Mouse (Mus musculus) forebrain, embryonic 15.5 days (tissue): ENCODE results near the gene 3110009E18Rik. TPM values are rescaled to one million over a fixed set of nuclear protein-coding genes. Genes with fewer than 3 reads are reported as not detected.

ENCODE experiments used
- ATAC-seq: fragments of 200-750 bp; cut with Nextera tagmentation; replicated peaks from 2 replicates; pipeline ENCODE4 v1.8.0; 2017; ENCODE audit warnings: mild to moderate bottlenecking, moderate TSS enrichment, moderate library complexity
- H3K27ac ChIP-seq: fragments of 300-500 bp; sonication (generic); replicated peaks from 2 replicates; pipeline ENCODE4 v1.5.1; 2015; ENCODE audit warnings: mild to moderate bottlenecking, inconsistent platforms
- H3K27me3 ChIP-seq: fragments of 300-500 bp; sonication (generic); 2 replicates; pipeline ENCODE4 v1.6.1; 2015; ENCODE audit warnings: inconsistent platforms
- H3K36me3 ChIP-seq: fragments of 300-500 bp; sonication (generic); 2 replicates; pipeline ENCODE4 v1.6.1; 2015; ENCODE audit warnings: mild to moderate bottlenecking, inconsistent platforms
- H3K4me1 ChIP-seq: fragments of 300-500 bp; sonication (generic); 2 replicates; pipeline ENCODE4 v1.6.1; 2015; ENCODE audit warnings: inconsistent platforms
- H3K4me2 ChIP-seq: fragments of 300-500 bp; sonication (generic); replicated peaks from 2 replicates; pipeline ENCODE4 v1.6.1; 2015; ENCODE audit warnings: mild to moderate bottlenecking, inconsistent platforms
- H3K4me3 ChIP-seq: fragments of 300-500 bp; sonication (generic); 2 replicates; pipeline ENCODE4 v1.5.1; 2015; ENCODE audit warnings: mild to moderate bottlenecking, inconsistent platforms
- H3K9ac ChIP-seq: fragments of 300-500 bp; sonication (generic); replicated peaks from 2 replicates; pipeline ENCODE4 v1.6.1; 2015; ENCODE audit warnings: mild to moderate bottlenecking, inconsistent platforms
- H3K9me3 ChIP-seq: fragments of 300-500 bp; sonication (generic); 2 replicates; pipeline ENCODE4 v1.6.1; 2016; ENCODE audit warnings: inconsistent platforms
- WGBS: fragments of 180-500 bp; shearing (Covaris S2); methylation state at CpG from one replicate; pipeline ENCODE4 v1.1.7; 2015; ENCODE audit warnings: mixed read lengths; 5-methylcytosine and 5-hydroxymethylcytosine counted together
- polyA plus RNA-seq: library from polyadenylated mRNA; unstranded; fragments of >200 nt; fragmentation: Nextera tagmentation; extraction: Ambion mirVana; gene quantifications from 2 replicates; pipeline ENCODE4 v1.2.1, GENCODE M21; 2015

3110009E18Rik gene
- polyA plus RNA-seq, 1 experiment from 2014 or later = 26.0 TPM

- 73% methylated on average over 1 of the region's 1 CpGs for WGBS
- no peaks in the 10 kb centered on the region for H3K9me3 ChIP-seq
- no peak overlapping the region for H3K27ac ChIP-seq
Observed at GRCm38 (mm10) chr1:120162616-120163015, 41.6 kb downstream of the 3110009E18Rik start.

GRCm38 (mm10) chr1:120168016-120168415 lies 47.0 kb downstream of the 3110009E18Rik start:
- Histone ChIP-seq H3K36me3 (no peaks in the 10 kb centered on the region), H3K4me2 (no peak overlapping the region), H3K27ac (no peak overlapping the region), H3K9me3 (no peaks in the 10 kb centered on the region), H3K27me3 (no peaks in the 10 kb centered on the region), H3K9ac (no peak overlapping the region), H3K4me3 (no peak overlapping the region), H3K4me1 (no peaks in the 10 kb centered on the region)
- ATAC-seq = no peak
- 74% methylated on average over 4 of the region's 4 CpGs for WGBS

More at GRCm38 (mm10) chr1:120162616-120163015, 41.6 kb downstream of the 3110009E18Rik start:
- Histone ChIP-seq H3K36me3 (no peaks in the 10 kb centered on the region), H3K4me3 (no peak overlapping the region), H3K4me1 (no peaks in the 10 kb centered on the region), H3K9ac (no peak overlapping the region), H3K27me3 (no peaks in the 10 kb centered on the region), H3K4me2 (no peak overlapping the region)
- no peak for ATAC-seq

GRCm38 (mm10) chr1:120168674-120169073 lies 47.7 kb downstream of the 3110009E18Rik start:
- H3K9me3 ChIP-seq = no peaks in the 10 kb centered on the region
- 92% methylated on average over 7 of the region's 7 CpGs for WGBS
- H3K9ac ChIP-seq = no peak overlapping the region
- no peak overlapping the region for H3K4me2 ChIP-seq
- H3K36me3 ChIP-seq = no peaks in the 10 kb centered on the region
- no peak overlapping the region for H3K27ac ChIP-seq
- ATAC-seq = no peak
- H3K27me3 ChIP-seq = no peaks in the 10 kb centered on the region
- H3K4me1 ChIP-seq = no peaks in the 10 kb centered on the region
- no peak overlapping the region for H3K4me3 ChIP-seq

- WGBS = 89% methylated on average over 7 of the region's 7 CpGs
- no peaks in the 10 kb centered on the region for H3K36me3 ChIP-seq
- H3K27me3 ChIP-seq = no peaks in the 10 kb centered on the region
Observed at GRCm38 (mm10) chr1:120170307-120170706, 49.3 kb downstream of the 3110009E18Rik start.

GRCm38 (mm10) chr1:120171819-120172521 lies 51.0 kb downstream of the 3110009E18Rik start:
- ATAC-seq = peak; percentile 77
- Histone ChIP-seq H3K4me1 (peaks cover 9% of the 10 kb centered on the region; the same call in 1 of the 2 replicates), H3K9ac (no peak overlapping the region), H3K9me3 (no peaks in the 10 kb centered on the region), H3K27me3 (no peaks in the 10 kb centered on the region), H3K36me3 (no peaks in the 10 kb centered on the region), H3K4me2 (no peak overlapping the region), H3K27ac (no peak overlapping the region), H3K4me3 (no peak overlapping the region)
- 57% methylated on average over 5 of the region's 5 CpGs for WGBS

More at GRCm38 (mm10) chr1:120170307-120170706, 49.3 kb downstream of the 3110009E18Rik start:
- Histone ChIP-seq H3K9ac (no peak overlapping the region), H3K27ac (no peak overlapping the region), H3K4me1 (no peaks in the 10 kb centered on the region), H3K9me3 (no peaks in the 10 kb centered on the region), H3K4me2 (no peak overlapping the region), H3K4me3 (no peak overlapping the region)
- ATAC-seq = no peak

- ATAC-seq = no peak
- H3K4me3 ChIP-seq = no peak overlapping the region
- H3K4me2 ChIP-seq = no peak overlapping the region
- H3K27ac ChIP-seq = no peak overlapping the region
- 90% methylated on average over 4 of the region's 4 CpGs for WGBS
- no peaks in the 10 kb centered on the region for H3K27me3 ChIP-seq
- no peaks in the 10 kb centered on the region for H3K36me3 ChIP-seq
- H3K9ac ChIP-seq = no peak overlapping the region
- peaks cover 9% of the 10 kb centered on the region; the same call in 1 of the 2 replicates for H3K4me1 ChIP-seq
- no peaks in the 10 kb centered on the region for H3K9me3 ChIP-seq
Observed at GRCm38 (mm10) chr1:120174991-120175390, 54.0 kb downstream of the 3110009E18Rik start.

GRCm38 (mm10) chr1:120176313-120176712 lies 55.3 kb downstream of the 3110009E18Rik start:
- H3K4me3 ChIP-seq = no peak overlapping the region
- H3K27ac ChIP-seq = no peak overlapping the region
- peaks cover 9% of the 10 kb centered on the region; the same call in 1 of the 2 replicates for H3K4me1 ChIP-seq
- 60% methylated on average over 14 of the region's 14 CpGs for WGBS
- no peak overlapping the region for H3K4me2 ChIP-seq
- no peaks in the 10 kb centered on the region for H3K27me3 ChIP-seq
- H3K9ac ChIP-seq = no peak overlapping the region
- H3K9me3 ChIP-seq = no peaks in the 10 kb centered on the region
- ATAC-seq = no peak
- H3K36me3 ChIP-seq = no peaks in the 10 kb centered on the region

- no peak for ATAC-seq
- Histone ChIP-seq H3K27me3 (no peaks in the 10 kb centered on the region), H3K9me3 (no peaks in the 10 kb centered on the region), H3K9ac (no peak overlapping the region), H3K36me3 (no peaks in the 10 kb centered on the region), H3K27ac (no peak overlapping the region), H3K4me1 (peaks cover 9% of the 10 kb centered on the region; the same call in 1 of the 2 replicates), H3K4me3 (no peak overlapping the region), H3K4me2 (no peak overlapping the region)
- WGBS = 92% methylated on average over 8 of the region's 8 CpGs
Observed at GRCm38 (mm10) chr1:120177141-120177540, 56.2 kb downstream of the 3110009E18Rik start.

GRCm38 (mm10) chr1:120186204-120186603 lies 65.2 kb downstream of the 3110009E18Rik start:
- no peak; the same call in 1 of the 2 replicates for ATAC-seq
- no peak overlapping the region for H3K4me2 ChIP-seq

GRCm38 (mm10) chr1:120186655-120187054 lies 65.7 kb downstream of the 3110009E18Rik start:
- Histone ChIP-seq H3K9ac (no peak overlapping the region), H3K27me3 (no peaks in the 10 kb centered on the region), H3K9me3 (no peaks in the 10 kb centered on the region), H3K27ac (no peak overlapping the region), H3K4me3 (no peak overlapping the region), H3K36me3 (no peaks in the 10 kb centered on the region), H3K4me1 (peaks cover 9% of the 10 kb centered on the region), H3K4me2 (peak overlapping the region; percentile 34)
- ATAC-seq = peak; percentile 46
- WGBS = 13% methylated on average over 9 of the region's 9 CpGs

More at GRCm38 (mm10) chr1:120186204-120186603, 65.2 kb downstream of the 3110009E18Rik start:
- Histone ChIP-seq H3K27me3 (no peaks in the 10 kb centered on the region), H3K9ac (no peak overlapping the region), H3K4me3 (no peak overlapping the region), H3K9me3 (no peaks in the 10 kb centered on the region), H3K27ac (no peak overlapping the region), H3K36me3 (no peaks in the 10 kb centered on the region), H3K4me1 (peaks cover 9% of the 10 kb centered on the region)
- WGBS = 31% methylated on average over 6 of the region's 6 CpGs

- WGBS = 13% methylated on average over 7 of the region's 7 CpGs
- Histone ChIP-seq H3K4me2 (peak overlapping the region; percentile 34), H3K9me3 (no peaks in the 10 kb centered on the region), H3K27ac (no peak overlapping the region), H3K4me3 (no peak overlapping the region), H3K27me3 (no peaks in the 10 kb centered on the region), H3K9ac (no peak overlapping the region), H3K4me1 (peaks cover 9% of the 10 kb centered on the region), H3K36me3 (no peaks in the 10 kb centered on the region)
- peak; percentile 79 for ATAC-seq
Observed at GRCm38 (mm10) chr1:120187059-120187458, 66.1 kb downstream of the 3110009E18Rik start.

GRCm38 (mm10) chr1:120189206-120189605 lies 68.2 kb downstream of the 3110009E18Rik start:
- H3K36me3 ChIP-seq = no peaks in the 10 kb centered on the region
- ATAC-seq = no peak
- WGBS = 52% methylated on average over 6 of the region's 6 CpGs
- H3K4me1 ChIP-seq = peaks cover 9% of the 10 kb centered on the region
- H3K27me3 ChIP-seq = no peaks in the 10 kb centered on the region
- no peak overlapping the region for H3K27ac ChIP-seq
- no peak overlapping the region for H3K4me3 ChIP-seq
- H3K4me2 ChIP-seq = no peak overlapping the region
- H3K9me3 ChIP-seq = no peaks in the 10 kb centered on the region
- no peak overlapping the region for H3K9ac ChIP-seq
